Mouse (Mus musculus): ENCODE data around the gene Tc2n. TPM values are rescaled to one million over a fixed set of nuclear protein-coding genes. Genes with fewer than 3 reads are reported as not detected.

Gene Tc2n
- polyA plus RNA-seq, 1 experiment, result not detected

DNA sequence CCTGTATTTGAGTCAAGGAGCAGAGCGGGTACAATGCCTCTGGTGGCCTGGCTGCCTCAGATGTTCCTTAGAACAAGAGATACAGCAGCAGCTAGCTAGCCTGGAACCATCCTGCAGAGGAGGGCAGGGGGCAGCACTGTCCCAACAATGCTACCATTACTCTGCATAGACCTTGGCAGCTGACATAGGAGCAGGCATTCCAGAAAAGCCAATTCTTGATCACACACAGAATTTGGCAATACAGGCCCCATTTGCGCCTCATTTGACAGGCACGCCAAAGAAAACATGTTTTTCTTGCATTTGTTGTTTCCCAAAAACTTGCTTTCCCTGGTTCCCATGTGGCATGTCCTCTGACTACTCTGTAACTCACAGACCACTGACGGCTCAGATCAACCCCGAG lies 43.7 kb upstream of the Tc2n start:
- Histone ChIP-seq H3ac (ENCODE audit: control insufficient read depth, insufficient read length, low read depth) (no peak overlapping the region), H3K79me3 (ENCODE audit: low read depth) (no peaks in the 10 kb centered on the region), H3K4me3 (ENCODE audit: insufficient read depth, poor library complexity, severe bottlenecking) (no peak overlapping the region), H3K27me3 (ENCODE audit: control insufficient read depth, insufficient read depth, insufficient read length) (no peaks in the 10 kb centered on the region), H3K79me2 (ENCODE audit: control insufficient read depth, insufficient read depth) (no peaks in the 10 kb centered on the region), H3K36me3 (ENCODE audit: control insufficient read depth, insufficient read depth) (no peaks in the 10 kb centered on the region)
- TF ChIP-seq CTCF (IDR thresholded peaks at IDR 0.05; ENCODE audit: control insufficient read depth, insufficient read depth, insufficient read length) (no peak), MYOD1 (IDR thresholded peaks at IDR 0.05; ENCODE audit: control insufficient read depth, insufficient read length, low read depth) (no peak), MAX (IDR thresholded peaks at IDR 0.05) (no peak), MYOG (IDR thresholded peaks at IDR 0.05; ENCODE audit: control insufficient read depth, extremely low read depth, insufficient read length) (no peak), CEBPB (IDR thresholded peaks at IDR 0.05; ENCODE audit: low read depth) (no peak), USF1 (IDR thresholded peaks at IDR 0.05; ENCODE audit: low read depth) (no peak), FOSL1 (IDR thresholded peaks at IDR 0.05; ENCODE audit: insufficient read depth, low read length, poor library complexity, severe bottlenecking) (no peak)

DNA sequence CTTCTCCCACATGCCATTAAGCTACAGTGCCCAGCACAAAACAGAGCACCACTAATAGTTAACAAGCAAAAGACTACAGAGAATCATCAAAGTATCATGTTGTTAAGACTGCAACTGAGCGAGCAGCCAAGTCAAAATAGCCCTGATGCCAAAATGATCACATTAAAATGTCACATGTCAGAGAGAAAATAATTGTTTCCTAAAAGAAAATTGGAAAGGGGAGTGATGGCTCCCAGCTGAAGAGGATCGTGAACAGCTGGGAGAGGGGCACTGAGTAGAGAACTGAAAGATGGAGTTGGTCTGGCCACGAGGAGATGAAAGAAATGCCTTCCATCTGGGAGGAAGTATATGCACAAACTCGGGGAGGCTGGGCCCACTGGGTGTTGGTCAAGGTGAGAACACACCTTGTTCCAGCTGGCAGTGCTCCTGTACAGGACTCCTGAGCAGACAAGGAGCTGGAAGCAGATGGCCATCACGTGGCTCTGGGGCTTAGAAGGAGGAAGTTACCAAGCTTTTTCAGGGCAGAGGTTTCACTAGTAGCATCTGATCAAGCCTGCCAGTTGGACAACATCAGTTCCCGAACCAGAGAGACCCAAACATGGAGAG lies 41.2 kb upstream of the Tc2n start:
- Histone ChIP-seq H3K27me3 (ENCODE audit: control insufficient read depth, insufficient read depth, insufficient read length) (no peaks in the 10 kb centered on the region), H3ac (ENCODE audit: control insufficient read depth, insufficient read length, low read depth) (no peak overlapping the region), H3K4me3 (ENCODE audit: insufficient read depth, poor library complexity, severe bottlenecking) (no peak overlapping the region), H3K79me2 (ENCODE audit: control insufficient read depth, insufficient read depth) (no peaks in the 10 kb centered on the region), H3K36me3 (ENCODE audit: control insufficient read depth, insufficient read depth) (no peaks in the 10 kb centered on the region), H3K79me3 (ENCODE audit: low read depth) (no peaks in the 10 kb centered on the region)
- TF ChIP-seq MYOG (IDR thresholded peaks at IDR 0.05; ENCODE audit: control insufficient read depth, extremely low read depth, insufficient read length) (no peak), CEBPB (IDR thresholded peaks at IDR 0.05; ENCODE audit: low read depth) (no peak), USF1 (IDR thresholded peaks at IDR 0.05; ENCODE audit: low read depth) (no peak), MAX (IDR thresholded peaks at IDR 0.05) (no peak), CTCF (IDR thresholded peaks at IDR 0.05; ENCODE audit: control insufficient read depth, insufficient read depth, insufficient read length) (no peak), FOSL1 (IDR thresholded peaks at IDR 0.05; ENCODE audit: insufficient read depth, low read length, poor library complexity, severe bottlenecking) (no peak), MYOD1 (IDR thresholded peaks at IDR 0.05; ENCODE audit: control insufficient read depth, insufficient read length, low read depth) (no peak)

- no peak overlapping the region for H3K4me3 ChIP-seq (ENCODE audit: insufficient read depth, poor library complexity, severe bottlenecking)
- H3ac ChIP-seq (ENCODE audit: control insufficient read depth, insufficient read length, low read depth), result no peak overlapping the region
- H3K79me2 ChIP-seq (ENCODE audit: control insufficient read depth, insufficient read depth), result no peaks in the 10 kb centered on the region
- no peaks in the 10 kb centered on the region for H3K79me3 ChIP-seq (ENCODE audit: low read depth)
- no peaks in the 10 kb centered on the region for H3K27me3 ChIP-seq (ENCODE audit: control insufficient read depth, insufficient read depth, insufficient read length)
- TF ChIP-seq CTCF (IDR thresholded peaks at IDR 0.05; ENCODE audit: control insufficient read depth, insufficient read depth, insufficient read length), result no peak
- no peak for TF ChIP-seq USF1 (IDR thresholded peaks at IDR 0.05; ENCODE audit: low read depth)
- no peak for TF ChIP-seq MYOD1 (IDR thresholded peaks at IDR 0.05; ENCODE audit: control insufficient read depth, insufficient read length, low read depth)
- no peaks in the 10 kb centered on the region for H3K36me3 ChIP-seq (ENCODE audit: control insufficient read depth, insufficient read depth)
These were observed 40.4 kb upstream of the Tc2n start for GRCm38 (mm10) chr12:101758698-101759097.

DNA sequence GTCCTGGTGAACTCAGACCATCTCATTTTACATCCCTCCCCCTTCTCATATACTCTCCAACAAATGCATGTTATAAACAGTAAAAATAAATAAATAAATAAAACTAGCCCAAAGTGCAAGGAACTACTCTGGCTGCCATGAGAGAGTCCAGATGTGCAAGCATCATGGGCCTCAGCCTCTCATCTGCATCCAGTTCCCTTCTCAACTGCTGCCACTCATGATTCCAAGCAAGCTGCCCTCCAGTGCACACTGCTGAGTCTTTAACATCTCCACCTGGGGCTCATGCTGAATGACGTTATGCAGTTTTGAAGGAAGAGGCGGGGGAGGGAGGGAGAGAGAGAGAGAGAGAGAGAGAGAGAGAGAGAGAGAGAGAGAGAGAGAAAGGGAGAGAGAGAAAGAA lies 24.1 kb upstream of the Tc2n start:
- TF ChIP-seq MYOG (IDR thresholded peaks at IDR 0.05; ENCODE audit: control insufficient read depth, extremely low read depth, insufficient read length) (no peak), MAX (IDR thresholded peaks at IDR 0.05) (no peak), CEBPB (IDR thresholded peaks at IDR 0.05; ENCODE audit: low read depth) (no peak), MYOD1 (IDR thresholded peaks at IDR 0.05; ENCODE audit: control insufficient read depth, insufficient read length, low read depth) (no peak), USF1 (IDR thresholded peaks at IDR 0.05; ENCODE audit: low read depth) (no peak), CTCF (IDR thresholded peaks at IDR 0.05; ENCODE audit: control insufficient read depth, insufficient read depth, insufficient read length) (no peak), FOSL1 (IDR thresholded peaks at IDR 0.05; ENCODE audit: insufficient read depth, low read length, poor library complexity, severe bottlenecking) (no peak)
- no peaks in the 10 kb centered on the region for H3K36me3 ChIP-seq (ENCODE audit: control insufficient read depth, insufficient read depth)
- H3K27me3 ChIP-seq (ENCODE audit: control insufficient read depth, insufficient read depth, insufficient read length), result no peaks in the 10 kb centered on the region
- H3K79me2 ChIP-seq (ENCODE audit: control insufficient read depth, insufficient read depth), result no peaks in the 10 kb centered on the region
- H3ac ChIP-seq (ENCODE audit: control insufficient read depth, insufficient read length, low read depth), result no peak overlapping the region
- H3K4me3 ChIP-seq (ENCODE audit: insufficient read depth, poor library complexity, severe bottlenecking), result no peak overlapping the region
- no peaks in the 10 kb centered on the region for H3K79me3 ChIP-seq (ENCODE audit: low read depth)

DNA sequence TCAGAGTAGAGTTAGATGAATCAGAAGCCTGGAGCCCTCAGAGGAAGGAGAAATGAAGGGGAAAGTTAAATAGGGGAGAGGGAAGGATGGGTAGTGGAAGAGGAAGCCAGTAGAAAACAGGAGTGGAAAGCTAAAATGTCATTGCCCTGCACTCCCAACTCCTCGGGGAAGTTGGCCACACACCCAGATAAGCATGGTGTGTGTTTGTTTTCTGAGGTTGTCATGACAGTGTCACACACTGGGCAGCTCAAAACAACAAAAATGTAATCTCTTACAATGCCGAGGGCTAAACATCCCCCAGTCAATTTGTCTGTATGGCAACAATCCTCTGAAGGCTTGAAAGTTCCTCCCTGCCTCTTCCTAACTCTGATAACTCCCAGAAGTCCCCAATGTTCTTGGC lies 22.2 kb upstream of the Tc2n start:
- H3K79me3 ChIP-seq (ENCODE audit: low read depth), result no peaks in the 10 kb centered on the region
- TF ChIP-seq MAX (IDR thresholded peaks at IDR 0.05) (no peak), CTCF (IDR thresholded peaks at IDR 0.05; ENCODE audit: control insufficient read depth, insufficient read depth, insufficient read length) (no peak), CEBPB (IDR thresholded peaks at IDR 0.05; ENCODE audit: low read depth) (no peak), FOSL1 (IDR thresholded peaks at IDR 0.05; ENCODE audit: insufficient read depth, low read length, poor library complexity, severe bottlenecking) (no peak), MYOD1 (IDR thresholded peaks at IDR 0.05; ENCODE audit: control insufficient read depth, insufficient read length, low read depth) (no peak), MYOG (IDR thresholded peaks at IDR 0.05; ENCODE audit: control insufficient read depth, extremely low read depth, insufficient read length) (no peak), USF1 (IDR thresholded peaks at IDR 0.05; ENCODE audit: low read depth) (no peak)
- no peaks in the 10 kb centered on the region for H3K79me2 ChIP-seq (ENCODE audit: control insufficient read depth, insufficient read depth)
- no peak overlapping the region for H3ac ChIP-seq (ENCODE audit: control insufficient read depth, insufficient read length, low read depth)
- no peaks in the 10 kb centered on the region for H3K27me3 ChIP-seq (ENCODE audit: control insufficient read depth, insufficient read depth, insufficient read length)
- H3K36me3 ChIP-seq (ENCODE audit: control insufficient read depth, insufficient read depth), result no peaks in the 10 kb centered on the region
- no peak overlapping the region for H3K4me3 ChIP-seq (ENCODE audit: insufficient read depth, poor library complexity, severe bottlenecking)

DNA sequence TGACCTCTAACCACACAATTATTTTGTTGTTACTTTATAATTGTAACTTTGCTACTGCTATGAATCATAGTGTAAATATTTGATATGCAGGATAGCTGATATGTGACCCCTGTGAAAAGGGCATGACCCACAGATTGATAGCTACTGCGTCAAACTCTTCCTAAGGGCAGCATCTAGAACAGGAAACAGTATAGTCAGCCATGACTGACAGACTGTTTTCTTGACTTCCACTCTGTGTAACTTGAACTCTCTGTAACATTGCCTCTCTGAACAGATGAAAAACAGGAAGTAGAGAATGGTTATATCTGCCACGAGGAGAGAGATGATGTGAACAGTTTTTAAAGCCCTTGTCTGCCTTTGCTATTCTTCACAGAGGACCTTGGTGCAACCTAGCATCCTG lies 21.7 kb upstream of the Tc2n start:
- Histone ChIP-seq H3K36me3 (ENCODE audit: control insufficient read depth, insufficient read depth) (no peaks in the 10 kb centered on the region), H3K4me3 (ENCODE audit: insufficient read depth, poor library complexity, severe bottlenecking) (no peak overlapping the region), H3K79me2 (ENCODE audit: control insufficient read depth, insufficient read depth) (no peaks in the 10 kb centered on the region), H3ac (ENCODE audit: control insufficient read depth, insufficient read length, low read depth) (no peak overlapping the region), H3K27me3 (ENCODE audit: control insufficient read depth, insufficient read depth, insufficient read length) (no peaks in the 10 kb centered on the region), H3K79me3 (ENCODE audit: low read depth) (no peaks in the 10 kb centered on the region)
- TF ChIP-seq CTCF (IDR thresholded peaks at IDR 0.05; ENCODE audit: control insufficient read depth, insufficient read depth, insufficient read length) (no peak), MAX (IDR thresholded peaks at IDR 0.05) (no peak), FOSL1 (IDR thresholded peaks at IDR 0.05; ENCODE audit: insufficient read depth, low read length, poor library complexity, severe bottlenecking) (no peak), CEBPB (IDR thresholded peaks at IDR 0.05; ENCODE audit: low read depth) (no peak), USF1 (IDR thresholded peaks at IDR 0.05; ENCODE audit: low read depth) (no peak), MYOG (IDR thresholded peaks at IDR 0.05; ENCODE audit: control insufficient read depth, extremely low read depth, insufficient read length) (no peak), MYOD1 (IDR thresholded peaks at IDR 0.05; ENCODE audit: control insufficient read depth, insufficient read length, low read depth) (no peak)

All from C2C12 (cell line).